In genomic region chr3:122058439-122059198, GRCm38 (mm10) we compare ENCODE assay signal across 13 mouse cellular contexts. TPM values are rescaled to one million over a fixed set of nuclear protein-coding genes. Genes with fewer than 3 reads are reported as not detected.
DNase-seq lines count a peak whose midpoint lies in the region; ATAC-seq and TF ChIP-seq lines count a peak whose summit lies in the region.
"Had no signal": no experiment of that assay in that cellular context is flagged by ENCODE, and none has a peak within 500 bp of the region (broad histone marks: within the 10 kb centered on the region; RNA-seq: fewer than 3 reads in every experiment).

No protein-coding gene starts in this region.

- H3K36me3 ChIP-seq in lung, embryonic 14.5 days (ENCODE audit: insufficient read depth) = no peaks in the 10 kb centered on the region
- H3K36me3 ChIP-seq in intestine, embryonic 14.5 days (ENCODE audit: control insufficient read depth, insufficient read depth, low read length) = no peaks in the 10 kb centered on the region
- H3K36me3 ChIP-seq in kidney, postnatal 0 days (ENCODE audit: insufficient read depth, low read length) = no peaks in the 10 kb centered on the region
- H3K36me3 ChIP-seq in stomach, embryonic 16.5 days (ENCODE audit: control insufficient read depth, insufficient read depth, low read length) = no peaks in the 10 kb centered on the region
- H3K36me3 ChIP-seq: hindbrain, embryonic 10.5 days; liver, embryonic 15.5 days; midbrain, embryonic 13.5 days; neural tube, embryonic 12.5 days had no signal

- no peak for TF ChIP-seq CTCF in lung, embryonic 14.5 days (IDR thresholded peaks at IDR 0.05; ENCODE audit: low read depth)
- no peak for TF ChIP-seq CTCF in kidney, postnatal 0 days (IDR thresholded peaks at IDR 0.05; ENCODE audit: low read depth)

- peak overlapping the region; percentile 18; the same call in 1 of the 2 replicates for H3K4me2 ChIP-seq in lung, embryonic 14.5 days
- 0 out of 2 replicates have a peak overlapping the region, but pooled peaks have one; percentile 5 for H3K4me2 ChIP-seq in intestine, embryonic 14.5 days (ENCODE audit: low read length)
- H3K4me2 ChIP-seq in kidney, postnatal 0 days (ENCODE audit: low read length) = no peak overlapping the region
- H3K4me2 ChIP-seq in stomach, embryonic 16.5 days (ENCODE audit: low read depth, low read length) = no peak overlapping the region
- H3K4me2 ChIP-seq: liver, embryonic 15.5 days; midbrain, embryonic 13.5 days; neural tube, embryonic 12.5 days had no signal

- no peaks in the 10 kb centered on the region for H3K27me3 ChIP-seq in lung, embryonic 14.5 days (ENCODE audit: insufficient read depth, low read length)
- no peaks in the 10 kb centered on the region for H3K27me3 ChIP-seq in intestine, embryonic 14.5 days (replicated peaks; ENCODE audit: control insufficient read depth, insufficient read depth, low read length)
- no peaks in the 10 kb centered on the region for H3K27me3 ChIP-seq in kidney, postnatal 0 days (ENCODE audit: insufficient read depth, low read length)
- no peaks in the 10 kb centered on the region for H3K27me3 ChIP-seq in stomach, embryonic 16.5 days (ENCODE audit: control insufficient read depth, insufficient read depth, low read length)
- H3K27me3 ChIP-seq: liver, embryonic 15.5 days; neural tube, embryonic 12.5 days had no signal

- intact Hi-C loops in left cerebral cortex, postnatal 4 days (cut with DNase I) = no loop called here
- intact Hi-C loops in left cerebral cortex, postnatal 14 days (cut with DNase I) = no loop called here

- peak; percentile 93 for ATAC-seq in lung, embryonic 14.5 days (ENCODE audit: insufficient read depth)
- peak; percentile 96 for ATAC-seq in intestine, embryonic 14.5 days (replicated peaks; ENCODE audit: low FRiP score, low TSS enrichment, low read depth)
- no peak for ATAC-seq in kidney, postnatal 0 days (replicated peaks; ENCODE audit: low FRiP score, low read depth)
- ATAC-seq in stomach, embryonic 16.5 days (ENCODE audit: insufficient read depth, low FRiP score) = peak; percentile 92
- ATAC-seq: midbrain, embryonic 13.5 days had no signal

- H3K4me1 ChIP-seq in lung, embryonic 14.5 days (ENCODE audit: insufficient read depth) = 0 out of 2 replicates have a peak, but pooled peaks cover 7% of the 10 kb centered on the region
- 0 out of 2 replicates have a peak, but pooled peaks cover 6% of the 10 kb centered on the region for H3K4me1 ChIP-seq in intestine, embryonic 14.5 days (replicated peaks; ENCODE audit: control insufficient read depth, insufficient read depth, low read length)
- no peaks in the 10 kb centered on the region; the same call in 1 of the 2 replicates for H3K4me1 ChIP-seq in kidney, postnatal 0 days (replicated peaks; ENCODE audit: insufficient read depth, low read length)
- H3K4me1 ChIP-seq in stomach, embryonic 16.5 days (ENCODE audit: control insufficient read depth, insufficient read depth, low read length) = peaks cover 4% of the 10 kb centered on the region
- H3K4me1 ChIP-seq: liver, embryonic 15.5 days; neural tube, embryonic 12.5 days had no signal

- H3K9me3 ChIP-seq in lung, embryonic 14.5 days (ENCODE audit: low read depth, low read length) = no peaks in the 10 kb centered on the region
- no peaks in the 10 kb centered on the region for H3K9me3 ChIP-seq in intestine, embryonic 14.5 days (ENCODE audit: control insufficient read depth, low read length)
- no peaks in the 10 kb centered on the region for H3K9me3 ChIP-seq in kidney, postnatal 0 days (replicated peaks; ENCODE audit: low read length)
- H3K9me3 ChIP-seq in stomach, embryonic 16.5 days (replicated peaks; ENCODE audit: control insufficient read depth, low read length) = no peaks in the 10 kb centered on the region
- H3K9me3 ChIP-seq: hindbrain, embryonic 10.5 days; liver, embryonic 15.5 days; midbrain, embryonic 13.5 days; neural tube, embryonic 12.5 days had no signal

- no peak overlapping the region for H3K9ac ChIP-seq in lung, embryonic 14.5 days
- H3K9ac ChIP-seq in intestine, embryonic 14.5 days (ENCODE audit: low read length) = no peak overlapping the region
- H3K9ac ChIP-seq in kidney, postnatal 0 days (ENCODE audit: low read depth, low read length) = no peak overlapping the region
- H3K9ac ChIP-seq in stomach, embryonic 16.5 days (ENCODE audit: low read length) = no peak overlapping the region
- H3K9ac ChIP-seq: liver, embryonic 15.5 days; midbrain, embryonic 13.5 days; neural tube, embryonic 12.5 days had no signal

- no peak overlapping the region for H3K4me3 ChIP-seq in lung, embryonic 14.5 days (ENCODE audit: low read depth, low read length)
- no peak overlapping the region for H3K4me3 ChIP-seq in intestine, embryonic 14.5 days (ENCODE audit: low read depth, low read length)
- no peak overlapping the region for H3K4me3 ChIP-seq in kidney, postnatal 0 days (replicated peaks; ENCODE audit: low read depth, low read length)
- no peak overlapping the region for H3K4me3 ChIP-seq in stomach, embryonic 16.5 days (replicated peaks; ENCODE audit: low read length)
- H3K4me3 ChIP-seq: heart, adult 2 months; hindbrain, embryonic 10.5 days; left cerebral cortex, adult 2 months; liver, embryonic 15.5 days; midbrain, embryonic 13.5 days; neural tube, embryonic 12.5 days had no signal

- WGBS in lung, embryonic 14.5 days = 34% methylated on average over 9 of the region's 9 CpGs
- WGBS in intestine, embryonic 14.5 days = 47% methylated on average over 9 of the region's 9 CpGs
- WGBS in kidney, postnatal 0 days = 57% methylated on average over 9 of the region's 9 CpGs
- WGBS in stomach, embryonic 16.5 days = 37% methylated on average over 9 of the region's 9 CpGs

- peak; percentile 54 for DNase-seq in lung, embryonic 14.5 days
- no peak for DNase-seq in lung, postnatal 25 days (ENCODE audit: low spot score)
- DNase-seq in intestine, embryonic 14.5 days (ENCODE audit: low spot score) = no peak
- DNase-seq in kidney, postnatal 0 days (ENCODE audit: low spot score) = no peak
- no peak for DNase-seq in left cerebral cortex, postnatal 4 days
- no peak for DNase-seq in left cerebral cortex, postnatal 14 days (ENCODE audit: low spot score in 2 of 2)
- DNase-seq: heart, adult 2 months had no signal

- peak overlapping the region; percentile 91 for H3K27ac ChIP-seq in lung, embryonic 14.5 days (ENCODE audit: low read depth)
- H3K27ac ChIP-seq in intestine, embryonic 14.5 days (ENCODE audit: low read depth) = peak overlapping the region; percentile 74
- peak overlapping the region; percentile 68; the same call in 1 of the 2 replicates for H3K27ac ChIP-seq in kidney, postnatal 0 days
- peak overlapping the region; percentile 76 for H3K27ac ChIP-seq in stomach, embryonic 16.5 days (ENCODE audit: low read length)
- H3K27ac ChIP-seq: heart, adult 2 months; hindbrain, embryonic 10.5 days; left cerebral cortex, adult 2 months; liver, embryonic 15.5 days; midbrain, embryonic 13.5 days; neural tube, embryonic 12.5 days had no signal

RNA-seq across cellular contexts. Expression of gene Abca4, which starts 14.4 kb away (rescaled TPM):
- polyA plus RNA-seq in lung, embryonic 14.5 days (2014; fragmentation: Nextera tagmentation; extraction: Ambion mirVana) = 0.78 and 1.7 TPM in 2 replicates
- 0.99 and 2.2 TPM in 2 replicates for polyA plus RNA-seq in intestine, embryonic 14.5 days (2014; fragmentation: Nextera tagmentation; extraction: Ambion mirVana)
- 1.0 and 1.2 TPM in 2 replicates for polyA plus RNA-seq in kidney, postnatal 0 days (2015; fragmentation: Nextera tagmentation; extraction: Ambion mirVana)
- 0.84 and 0.87 TPM in 2 replicates for polyA plus RNA-seq in stomach, embryonic 16.5 days (2015; fragmentation: Nextera tagmentation; extraction: Ambion mirVana)
- total RNA-seq in left cerebral cortex, postnatal 4 days (2021) = 1 to 10 TPM; 3.4 to 3.8 TPM
- 1 to 10 TPM; 2.9 to 3.2 TPM for total RNA-seq in left cerebral cortex, postnatal 14 days (2021)

Comparison
In these comparisons a context has a peak if more than half of its experiments do, and no peak if none do; other contexts are left out.
1. H3K4me2 ChIP-seq: peak in lung, embryonic 14.5 days (single experiment) and intestine, embryonic 14.5 days (single experiment); none in kidney, postnatal 0 days (single experiment) and stomach, embryonic 16.5 days (single experiment).
2. Peak in every context shown above with its lines, with median percentiles within 50 percentile points of each other: H3K27ac ChIP-seq.